Mouse (Mus musculus): ENCODE data around the gene Eef2. TPM values are rescaled to one million over a fixed set of nuclear protein-coding genes. Genes with fewer than 3 reads are reported as not detected.

The Eef2 gene
- polyA plus RNA-seq, 1 experiment from 2014 or later = 465 TPM

Other genes starting within 250 kb of the Eef2 start
- 16.1 and 16.3 TPM in 2 replicates for gene Gadd45b, start 246.6 kb upstream of the Eef2 start, polyA plus RNA-seq (2014; fragmentation: Nextera tagmentation; extraction: Ambion mirVana)
- 2.2 and 4.8 TPM in 2 replicates for gene Gng7, start 161.7 kb upstream of the Eef2 start, polyA plus RNA-seq (2014; fragmentation: Nextera tagmentation; extraction: Ambion mirVana)
- 0.37 TPM in 1 of 2 replicates, not detected in the other for gene Diras1, start 151.0 kb upstream of the Eef2 start, polyA plus RNA-seq (2014; fragmentation: Nextera tagmentation; extraction: Ambion mirVana)
- 6.4 and 9.1 TPM in 2 replicates for gene Slc39a3, start 139.2 kb upstream of the Eef2 start, polyA plus RNA-seq (2014; fragmentation: Nextera tagmentation; extraction: Ambion mirVana)
- 140 and 196 TPM in 2 replicates for gene Sgta, start 116.5 kb upstream of the Eef2 start, polyA plus RNA-seq (2014; fragmentation: Nextera tagmentation; extraction: Ambion mirVana)
- gene Thop1, start 106.6 kb upstream of the Eef2 start, polyA plus RNA-seq (2014; fragmentation: Nextera tagmentation; extraction: Ambion mirVana) = 50.6 and 58.9 TPM in 2 replicates
- gene Creb3l3, start 77.8 kb upstream of the Eef2 start, polyA plus RNA-seq (2014; fragmentation: Nextera tagmentation; extraction: Ambion mirVana) = 0.11 and 0.24 TPM in 2 replicates
- 187 and 208 TPM in 2 replicates for gene Map2k2, start 70.7 kb upstream of the Eef2 start, polyA plus RNA-seq (2014; fragmentation: Nextera tagmentation; extraction: Ambion mirVana)
- gene Zbtb7a, start 41.4 kb upstream of the Eef2 start, polyA plus RNA-seq (2014; fragmentation: Nextera tagmentation; extraction: Ambion mirVana) = 16.1 and 18.1 TPM in 2 replicates
- gene Pias4, start 8.7 kb upstream of the Eef2 start, polyA plus RNA-seq (2014; fragmentation: Nextera tagmentation; extraction: Ambion mirVana) = 45.3 and 48.4 TPM in 2 replicates
- 45.7 and 58.0 TPM in 2 replicates for gene Dapk3, start 6.4 kb downstream of the Eef2 start, polyA plus RNA-seq (2014; fragmentation: Nextera tagmentation; extraction: Ambion mirVana)
- gene 4930442H23Rik, start 7.2 kb downstream of the Eef2 start, polyA plus RNA-seq (2014; fragmentation: Nextera tagmentation; extraction: Ambion mirVana) = not detected in 2 replicates
- gene Nmrk2, start 25.4 kb downstream of the Eef2 start, polyA plus RNA-seq (2014; fragmentation: Nextera tagmentation; extraction: Ambion mirVana) = not detected in 2 replicates
- 0.19 and 0.23 TPM in 2 replicates for gene Atcay, start 54.2 kb downstream of the Eef2 start, polyA plus RNA-seq (2014; fragmentation: Nextera tagmentation; extraction: Ambion mirVana)
- 4.5 and 4.7 TPM in 2 replicates for gene Zfr2, start 56.5 kb downstream of the Eef2 start, polyA plus RNA-seq (2014; fragmentation: Nextera tagmentation; extraction: Ambion mirVana)
- gene Matk, start 76.3 kb downstream of the Eef2 start, polyA plus RNA-seq (2014; fragmentation: Nextera tagmentation; extraction: Ambion mirVana) = 5.4 and 7.0 TPM in 2 replicates
- 240 and 276 TPM in 2 replicates for gene Mrpl54, start 90.3 kb downstream of the Eef2 start, polyA plus RNA-seq (2014; fragmentation: Nextera tagmentation; extraction: Ambion mirVana)
- gene Apba3, start 90.3 kb downstream of the Eef2 start, polyA plus RNA-seq (2014; fragmentation: Nextera tagmentation; extraction: Ambion mirVana) = 51.4 and 52.7 TPM in 2 replicates
- gene Tjp3, start 115.0 kb downstream of the Eef2 start, polyA plus RNA-seq (2014; fragmentation: Nextera tagmentation; extraction: Ambion mirVana) = 7.6 and 11.6 TPM in 2 replicates
- gene Pip5k1c, start 116.3 kb downstream of the Eef2 start, polyA plus RNA-seq (2014; fragmentation: Nextera tagmentation; extraction: Ambion mirVana) = 25.4 and 60.7 TPM in 2 replicates
- gene Cactin, start 144.5 kb downstream of the Eef2 start, polyA plus RNA-seq (2014; fragmentation: Nextera tagmentation; extraction: Ambion mirVana) = 21.4 and 29.6 TPM in 2 replicates
- gene Tbxa2r, start 152.1 kb downstream of the Eef2 start, polyA plus RNA-seq (2014; fragmentation: Nextera tagmentation; extraction: Ambion mirVana) = 8.7 and 10.1 TPM in 2 replicates
- 0.05 and 0.07 TPM in 2 replicates for gene Gipc3, start 166.6 kb downstream of the Eef2 start, polyA plus RNA-seq (2014; fragmentation: Nextera tagmentation; extraction: Ambion mirVana)
- 115 and 119 TPM in 2 replicates for gene Hmg20b, start 173.8 kb downstream of the Eef2 start, polyA plus RNA-seq (2014; fragmentation: Nextera tagmentation; extraction: Ambion mirVana)
- 4.1 and 4.6 TPM in 2 replicates for gene Mfsd12, start 180.9 kb downstream of the Eef2 start, polyA plus RNA-seq (2014; fragmentation: Nextera tagmentation; extraction: Ambion mirVana)
- gene 4930404N11Rik, start 189.2 kb downstream of the Eef2 start, polyA plus RNA-seq (2014; fragmentation: Nextera tagmentation; extraction: Ambion mirVana) = 0.14 and 0.30 TPM in 2 replicates
- gene Fzr1, start 201.9 kb downstream of the Eef2 start, polyA plus RNA-seq (2014; fragmentation: Nextera tagmentation; extraction: Ambion mirVana) = 101 and 108 TPM in 2 replicates
- 59.2 and 73.9 TPM in 2 replicates for gene Dohh, start 207.8 kb downstream of the Eef2 start, polyA plus RNA-seq (2014; fragmentation: Nextera tagmentation; extraction: Ambion mirVana)
- gene Gm48551, start 207.8 kb downstream of the Eef2 start, polyA plus RNA-seq (2014; fragmentation: Nextera tagmentation; extraction: Ambion mirVana) = 3.5 and 3.8 TPM in 2 replicates
- gene Gm48552, start 212.4 kb downstream of the Eef2 start, polyA plus RNA-seq (2014; fragmentation: Nextera tagmentation; extraction: Ambion mirVana) = 0.61 and 1.5 TPM in 2 replicates
- 14.9 and 16.4 TPM in 2 replicates for gene Smim24, start 216.4 kb downstream of the Eef2 start, polyA plus RNA-seq (2014; fragmentation: Nextera tagmentation; extraction: Ambion mirVana)

Data from kidney, embryonic 14.5 days (tissue).